Mouse (Mus musculus): ENCODE measurements around the gene Chd3.

Chd3 gene

GRCm38 (mm10) chr11:69406282-69406681, 37.1 kb upstream of the Chd3 start:
- no peak for DNase-seq

- no peak for DNase-seq
Observed at GRCm38 (mm10) chr11:69405397-69406200, 36.4 kb upstream of the Chd3 start.

GRCm38 (mm10) chr11:69404595-69405396, 35.6 kb upstream of the Chd3 start:
- DNase-seq, result no peak

GRCm38 (mm10) chr11:69403691-69404594, 34.7 kb upstream of the Chd3 start:
- no peak for DNase-seq

- no peak for DNase-seq
Observed at GRCm38 (mm10) chr11:69401987-69402386, 32.8 kb upstream of the Chd3 start.

GRCm38 (mm10) chr11:69401210-69401637, 32.0 kb upstream of the Chd3 start:
- DNase-seq, result peak; percentile 94 to 95

GRCm38 (mm10) chr11:69400083-69400850, 31.1 kb upstream of the Chd3 start:
- DNase-seq, result no peak

- peak in 1 of 2 experiments; percentile 52 for DNase-seq
Observed at GRCm38 (mm10) chr11:69399201-69400082, 30.2 kb upstream of the Chd3 start.

GRCm38 (mm10) chr11:69398486-69399200, 29.4 kb upstream of the Chd3 start:
- DNase-seq, result peak in 1 of 2 experiments; percentile 16

- peak; percentile 62 to 79 for DNase-seq
Observed at GRCm38 (mm10) chr11:69398059-69398458, 28.9 kb upstream of the Chd3 start, which contains the start of gene Tmem88. Gene Tmem88 (minus strand): TSS chr11:69398234.

GRCm38 (mm10) chr11:69397581-69398057, 28.4 kb upstream of the Chd3 start:
- DNase-seq, result peak in 1 of 2 experiments; percentile 46

GRCm38 (mm10) chr11:69396772-69397171, 27.6 kb upstream of the Chd3 start:
- DNase-seq, result peak; percentile 73 to 76

- DNase-seq, result peak; percentile 96 to 99
Observed at GRCm38 (mm10) chr11:69395634-69396373, 26.6 kb upstream of the Chd3 start.

GRCm38 (mm10) chr11:69395235-69395633, 26.0 kb upstream of the Chd3 start, which contains the start of the genes Naa38 and Cyb5d1:
Gene Naa38 (plus strand): TSS chr11:69395487.
Gene Cyb5d1 (minus strand): TSS chr11:69395631.
- peak; percentile 94 to 96 for DNase-seq

- DNase-seq, result peak in 1 of 2 experiments; percentile 34
Observed at GRCm38 (mm10) chr11:69394591-69395167, 25.5 kb upstream of the Chd3 start.

GRCm38 (mm10) chr11:69390400-69391034, 21.3 kb upstream of the Chd3 start:
- DNase-seq, result peak; percentile 81 to 84

- peak; percentile 71 to 82 for DNase-seq
Observed at GRCm38 (mm10) chr11:69389531-69390399, 20.6 kb upstream of the Chd3 start.
